Mouse (Mus musculus) lung, adult 2 months (tissue): ENCODE data around the gene Mxd4.

ENCODE experiments used
- CTCF ChIP-seq: fragments of 200-500 bp; IDR thresholded peaks from 2 replicates; pipeline ENCODE4 v1.5.1; 2011; ENCODE audit warnings: mild to moderate bottlenecking, low read length, control low read depth; ENCODE audit not compliant: insufficient read depth
- POLR2A ChIP-seq: fragments of 200-500 bp; IDR thresholded peaks from 2 replicates; pipeline ENCODE4 v1.6.1; 2011; ENCODE audit warnings: low read depth, mild to moderate bottlenecking, control low read depth, low read length, borderline replicate concordance; ENCODE audit errors: extremely low read depth

DNA sequence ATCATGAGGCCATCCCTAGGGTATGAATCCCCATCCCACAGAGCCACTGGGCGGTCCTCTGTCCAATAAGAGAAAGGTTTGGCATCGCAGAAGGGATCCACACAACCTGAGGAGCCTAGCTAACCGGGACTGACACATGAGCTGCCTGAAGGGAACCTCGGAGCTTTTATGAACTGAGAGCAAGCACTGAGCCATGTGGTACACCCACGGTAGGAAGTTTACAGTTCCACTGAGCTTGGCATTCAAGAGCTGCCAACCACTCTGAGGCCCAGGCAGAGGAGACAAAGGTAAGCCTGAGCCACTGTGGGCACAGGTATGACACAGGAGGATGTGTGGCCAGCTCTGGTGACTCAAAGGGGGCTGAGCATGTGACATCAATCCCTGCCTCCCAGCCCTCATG is 37.0 kb upstream of the Mxd4 start:
- TF ChIP-seq CTCF: no peak
- TF ChIP-seq POLR2A: no peak
